Comparison of ENCODE assay signal across 20 mouse cellular contexts in the genomic region with DNA sequence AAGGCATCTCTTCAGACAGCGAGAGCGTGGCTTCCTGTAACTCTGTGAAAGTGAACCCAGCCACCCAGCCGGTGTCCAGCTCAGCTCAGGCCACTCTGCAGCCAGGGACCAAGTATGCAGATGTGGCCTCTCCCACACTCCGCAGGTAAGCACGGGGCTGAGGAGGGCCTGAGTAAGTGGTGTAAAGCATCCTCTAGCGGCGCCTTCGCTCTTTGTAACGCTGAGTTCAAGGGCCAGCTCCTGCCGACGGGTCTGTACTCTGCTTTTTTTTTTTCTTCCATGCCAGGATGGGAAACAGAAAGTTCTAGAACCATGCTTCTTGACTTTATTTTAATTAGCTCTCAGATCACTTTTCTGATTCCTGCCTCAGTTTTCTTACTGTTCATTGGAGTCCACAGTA.
"Had no signal": no experiment of that assay in that cellular context is flagged by ENCODE, and none has a peak within 500 bp of the region (broad histone marks: within the 10 kb centered on the region; RNA-seq: fewer than 3 reads in every experiment).

No protein-coding gene starts in this region.

- H3K4me1 ChIP-seq: liver, embryonic 15.5 days had no signal

- H3K36me3 ChIP-seq: midbrain, embryonic 15.5 days had no signal

- H3K4me3 ChIP-seq: intestine, embryonic 15.5 days; kidney, embryonic 15.5 days; left cerebral cortex, adult 2 months; limb, embryonic 13.5 days; liver, embryonic 12.5 days; liver, embryonic 15.5 days; midbrain, embryonic 12.5 days; midbrain, embryonic 15.5 days; myocyte; neural tube, embryonic 13.5 days had no signal

- DNase-seq: kidney, adult 11 months; kidney, adult 8-10 months; kidney, postnatal 10 days; kidney, postnatal 36 days; layer of hippocampus, postnatal 36 days; left cerebral cortex, postnatal 4 days; liver; lung, embryonic 14.5 days; thymus, postnatal 25 days had no signal

- H3K9ac ChIP-seq: intestine, embryonic 15.5 days; kidney, embryonic 15.5 days; limb, embryonic 13.5 days; liver, embryonic 12.5 days; liver, embryonic 15.5 days; lung, embryonic 14.5 days; midbrain, embryonic 12.5 days; midbrain, embryonic 15.5 days; neural tube, embryonic 13.5 days had no signal

- H3K27me3 ChIP-seq: intestine, embryonic 15.5 days; kidney, embryonic 15.5 days; limb, embryonic 13.5 days; liver, embryonic 12.5 days; liver, embryonic 15.5 days; midbrain, embryonic 12.5 days; midbrain, embryonic 15.5 days; neural tube, embryonic 13.5 days had no signal

- H3K9me3 ChIP-seq: intestine, embryonic 15.5 days; kidney, embryonic 15.5 days; limb, embryonic 13.5 days; liver, embryonic 12.5 days; liver, embryonic 15.5 days; midbrain, embryonic 12.5 days; midbrain, embryonic 15.5 days; neural tube, embryonic 13.5 days had no signal

- H3K27ac ChIP-seq: intestine, embryonic 15.5 days; kidney, embryonic 15.5 days; left cerebral cortex, adult 2 months; limb, embryonic 13.5 days; liver, embryonic 12.5 days; liver, embryonic 15.5 days; macrophage; midbrain, embryonic 12.5 days; midbrain, embryonic 15.5 days; neural tube, embryonic 13.5 days had no signal
